Mouse (Mus musculus) forebrain, embryonic 11.5 days (tissue): ENCODE measurements around the gene Msl1. TPM values are rescaled to one million over a fixed set of nuclear protein-coding genes. Genes with fewer than 3 reads are reported as not detected.

Experiments used
- ATAC-seq: fragments of 200-750 bp; cut with Nextera tagmentation; replicated peaks from 2 replicates; pipeline ENCODE4 v1.8.0; 2017; ENCODE audit warnings: moderate TSS enrichment; ENCODE audit not compliant: low FRiP score
- DNase-seq: peaks from one replicate; pipeline ENCODE4 v3.0.0-alpha.2; 2017; ENCODE audit warnings: low spot score
- H3K27ac ChIP-seq: fragments of 300-500 bp; sonication (generic); 2 replicates; pipeline ENCODE4 v1.5.1; 2014; ENCODE audit warnings: low read depth, low read length
- H3K27me3 ChIP-seq: fragments of 300-500 bp; sonication (generic); 2 replicates; pipeline ENCODE4 v1.6.1; 2014; ENCODE audit warnings: mild to moderate bottlenecking, low read length, mixed read lengths; ENCODE audit not compliant: control insufficient read depth, insufficient read depth
- H3K36me3 ChIP-seq: fragments of 300-500 bp; sonication (generic); 2 replicates; pipeline ENCODE4 v1.6.1; 2014; ENCODE audit warnings: mild to moderate bottlenecking, low read length, moderate library complexity, mixed read lengths; ENCODE audit not compliant: control insufficient read depth, insufficient read depth
- H3K4me1 ChIP-seq: fragments of 300-500 bp; sonication (generic); replicated peaks from 2 replicates; pipeline ENCODE4 v1.6.1; 2014; ENCODE audit warnings: low read length, mixed read lengths; ENCODE audit not compliant: control insufficient read depth, insufficient read depth
- H3K4me2 ChIP-seq: fragments of 300-500 bp; sonication (generic); 2 replicates; pipeline ENCODE4 v1.6.1; 2014; ENCODE audit warnings: low read depth, mild to moderate bottlenecking, low read length, moderate library complexity, mixed read lengths; ENCODE audit not compliant: severe bottlenecking
- H3K4me3 ChIP-seq: fragments of 300-500 bp; sonication (generic); 2 replicates; pipeline ENCODE4 v1.5.1; 2014; ENCODE audit warnings: low read depth, low read length
- H3K9ac ChIP-seq: fragments of 300-500 bp; sonication (generic); 2 replicates; pipeline ENCODE4 v1.6.1; 2014; ENCODE audit warnings: low read length
- H3K9me3 ChIP-seq: fragments of 300-500 bp; sonication (generic); 2 replicates; pipeline ENCODE4 v1.6.1; 2016; ENCODE audit warnings: low read length, mixed read lengths; ENCODE audit not compliant: control insufficient read depth
- WGBS: fragments of 180-500 bp; shearing (Covaris S2); extraction: QIAGEN DNeasy Blood & Tissue Kit; methylation state at CpG from one replicate; pipeline ENCODE4 v1.1.7; 2014; 5-methylcytosine and 5-hydroxymethylcytosine counted together
- polyA plus RNA-seq: library from polyadenylated mRNA; unstranded; fragments of >200 nt; fragmentation: Nextera tagmentation; extraction: Ambion mirVana; gene quantifications from 2 replicates; pipeline ENCODE4 v1.2.1, GENCODE M21; 2014

The Msl1 gene
- polyA plus RNA-seq, 1 experiment from 2014 or later: 24.0 TPM

DNA sequence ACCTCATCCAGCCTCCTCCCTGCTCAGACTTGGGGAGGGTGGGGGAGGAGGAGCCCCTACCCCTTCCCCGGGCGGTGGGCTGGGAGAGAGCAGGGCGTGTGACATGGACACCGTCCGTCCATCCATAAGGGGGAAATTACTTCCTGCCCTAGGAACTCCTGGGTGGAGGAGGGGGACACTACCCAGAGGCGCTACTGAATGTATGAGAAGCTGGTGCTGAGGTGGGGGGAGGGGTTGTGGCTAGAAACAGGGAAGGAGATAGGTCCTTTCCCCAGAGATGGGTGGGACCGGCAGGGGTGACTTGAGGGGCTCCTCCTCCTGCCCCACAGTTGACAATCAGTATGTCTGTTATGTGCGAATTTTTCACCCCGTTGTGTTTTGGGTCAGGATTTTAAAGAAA is 28.0 kb upstream of the Msl1 start:
- 0 out of 2 replicates have a peak overlapping the region, but pooled peaks have one; percentile 18 for H3K4me2 ChIP-seq
- no peaks in the 10 kb centered on the region for H3K36me3 ChIP-seq
- H3K9ac ChIP-seq: peak overlapping the region; percentile 32
- H3K27ac ChIP-seq: peak overlapping the region; percentile 25
- no peak overlapping the region for H3K4me3 ChIP-seq
- no peaks in the 10 kb centered on the region for H3K9me3 ChIP-seq
- DNase-seq (peak; percentile 65), ATAC-seq (peak; percentile 54; the same call in 1 of the 2 replicates)
- H3K4me1 ChIP-seq: peaks cover 26% of the 10 kb centered on the region
- H3K27me3 ChIP-seq: no peaks in the 10 kb centered on the region
- WGBS: 31% methylated on average over 9 of the region's 9 CpGs

DNA sequence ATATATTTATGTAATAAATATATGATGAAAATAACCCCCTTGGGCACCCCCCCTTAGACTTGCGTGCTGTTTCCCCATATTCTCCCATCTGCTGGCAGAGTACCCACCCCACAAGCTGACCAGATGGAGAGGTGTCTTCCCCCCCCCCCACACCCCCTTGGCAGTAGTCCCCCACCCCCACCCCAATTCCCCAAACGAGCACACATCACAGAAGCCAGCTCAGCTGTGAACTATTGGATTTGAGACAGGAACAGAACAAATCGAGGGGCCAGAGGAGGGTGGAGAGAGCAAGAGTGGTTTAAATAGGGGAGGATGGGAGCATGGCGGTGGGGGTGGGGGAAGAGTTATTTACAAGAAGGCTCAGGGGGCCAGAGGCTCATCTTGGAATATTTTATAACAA is 27.6 kb upstream of the Msl1 start:
- 20% methylated on average over 4 of the region's 4 CpGs for WGBS
- Histone ChIP-seq H3K36me3 (no peaks in the 10 kb centered on the region), H3K9ac (peak overlapping the region; percentile 30), H3K27me3 (no peaks in the 10 kb centered on the region), H3K27ac (no peak overlapping the region; the same call in 1 of the 2 replicates), H3K4me3 (peak overlapping the region; percentile 8; the same call in 1 of the 2 replicates), H3K4me2 (peak overlapping the region; percentile 47), H3K9me3 (no peaks in the 10 kb centered on the region), H3K4me1 (peaks cover 26% of the 10 kb centered on the region)
- ATAC-seq (peak; percentile 28; the same call in 1 of the 2 replicates), DNase-seq (peak; percentile 51)

DNA sequence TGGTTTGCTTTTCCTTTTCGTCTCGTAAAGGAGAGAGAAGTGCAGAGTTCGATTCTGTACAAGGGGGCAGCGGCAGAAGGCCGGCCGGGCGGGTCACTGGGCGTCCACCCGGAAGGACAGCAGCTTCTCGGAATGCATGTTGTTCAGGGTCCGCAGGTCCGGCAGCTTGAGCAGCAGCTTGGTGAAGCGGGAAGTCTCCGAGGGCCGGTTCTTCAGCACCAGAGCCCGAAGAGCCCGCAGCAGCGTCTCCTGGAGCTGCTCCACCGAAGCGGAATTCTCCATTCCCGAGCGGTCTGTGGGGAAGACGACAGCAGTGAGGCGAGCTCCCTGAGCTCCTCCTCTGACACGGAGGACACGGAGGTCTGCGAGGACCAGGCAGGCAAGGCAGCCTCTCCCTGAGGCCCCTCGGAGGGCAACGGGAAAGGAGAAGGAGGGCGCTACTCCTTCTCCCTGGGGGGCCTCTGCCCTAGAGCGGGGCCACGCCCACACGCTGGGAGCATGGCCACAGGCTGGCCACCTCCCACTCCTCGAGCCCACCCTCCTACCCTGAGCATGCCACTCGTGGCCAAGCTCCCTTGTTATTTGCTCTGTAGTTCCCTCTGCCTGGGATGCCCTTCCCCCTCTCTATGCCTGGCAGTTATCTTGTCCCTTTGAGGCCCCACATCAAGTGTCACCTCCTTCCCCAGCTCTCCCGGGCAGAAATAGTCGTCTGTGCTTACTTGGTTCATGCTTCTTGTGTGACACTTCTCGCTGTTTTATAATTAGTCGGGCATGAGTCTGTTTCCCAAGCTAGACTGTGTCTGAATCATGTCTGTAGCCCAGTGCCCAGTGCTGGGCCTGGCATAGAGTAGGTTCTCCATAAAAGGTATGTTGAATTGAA is 26.9 kb upstream of the Msl1 start:
- DNase-seq: peak; percentile 54
- Histone ChIP-seq H3K9ac (peak overlapping the region; percentile 30), H3K36me3 (no peaks in the 10 kb centered on the region), H3K9me3 (no peaks in the 10 kb centered on the region), H3K4me1 (peaks cover 26% of the 10 kb centered on the region), H3K4me2 (peak overlapping the region; percentile 47), H3K27me3 (no peaks in the 10 kb centered on the region), H3K4me3 (peak overlapping the region; percentile 8; the same call in 1 of the 2 replicates), H3K27ac (no peak overlapping the region; the same call in 1 of the 2 replicates)
- ATAC-seq: no peak
- 30% methylated on average over 39 of the region's 39 CpGs for WGBS

DNA sequence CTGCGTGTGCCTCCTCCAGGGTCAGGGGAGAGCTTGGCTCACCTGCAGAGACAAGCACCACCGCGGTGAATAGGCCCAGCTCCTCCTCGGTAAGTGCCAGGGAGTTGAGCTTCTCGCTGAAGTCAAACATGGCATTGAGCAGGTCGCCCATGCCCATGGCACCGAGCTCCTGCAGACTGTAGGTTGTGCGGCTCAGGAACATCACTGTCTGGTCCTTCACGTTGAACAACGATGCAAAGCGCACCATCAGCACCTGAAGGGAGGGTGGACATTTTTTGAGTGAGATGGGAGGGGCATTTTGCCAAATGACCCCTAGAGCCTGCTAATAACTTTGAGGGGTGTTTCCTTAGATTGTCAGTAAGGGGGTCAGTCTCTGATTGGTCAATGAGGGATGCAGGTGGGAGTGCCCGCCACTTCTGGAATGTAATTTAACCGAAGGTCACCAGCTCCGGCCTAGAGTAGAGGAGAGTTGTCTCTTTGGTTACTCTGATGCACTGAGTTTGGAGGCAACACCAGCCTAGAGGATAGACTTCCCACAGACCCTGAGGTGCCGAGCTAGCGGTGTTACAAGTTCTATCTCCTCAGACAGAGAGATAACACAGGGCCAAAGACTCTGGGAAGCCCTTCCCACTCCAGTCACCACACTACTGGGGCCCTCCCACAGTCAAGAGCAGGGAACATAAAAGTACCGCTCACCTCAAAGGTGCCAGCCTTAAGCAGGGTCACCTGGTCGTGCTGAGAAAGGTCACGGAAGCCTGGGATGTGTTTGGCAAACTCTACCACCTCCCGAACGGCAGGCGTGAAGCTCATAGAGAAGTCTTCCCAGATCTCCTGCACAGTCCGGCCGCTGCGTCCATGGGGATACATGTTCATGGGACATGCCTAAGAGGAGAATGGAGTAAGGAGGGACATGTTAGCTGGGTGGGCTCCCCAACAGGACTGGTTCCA is 26.0 kb upstream of the Msl1 start:
- no peak overlapping the region for H3K27ac ChIP-seq
- H3K27me3 ChIP-seq: no peaks in the 10 kb centered on the region
- ATAC-seq (no peak), DNase-seq (peak; percentile 50)
- 91% methylated on average over 25 of the region's 25 CpGs for WGBS
- no peak overlapping the region for H3K4me2 ChIP-seq
- no peak overlapping the region for H3K9ac ChIP-seq
- no peak overlapping the region for H3K4me3 ChIP-seq
- H3K9me3 ChIP-seq: no peaks in the 10 kb centered on the region
- H3K4me1 ChIP-seq: peaks cover 31% of the 10 kb centered on the region
- no peaks in the 10 kb centered on the region for H3K36me3 ChIP-seq

DNA sequence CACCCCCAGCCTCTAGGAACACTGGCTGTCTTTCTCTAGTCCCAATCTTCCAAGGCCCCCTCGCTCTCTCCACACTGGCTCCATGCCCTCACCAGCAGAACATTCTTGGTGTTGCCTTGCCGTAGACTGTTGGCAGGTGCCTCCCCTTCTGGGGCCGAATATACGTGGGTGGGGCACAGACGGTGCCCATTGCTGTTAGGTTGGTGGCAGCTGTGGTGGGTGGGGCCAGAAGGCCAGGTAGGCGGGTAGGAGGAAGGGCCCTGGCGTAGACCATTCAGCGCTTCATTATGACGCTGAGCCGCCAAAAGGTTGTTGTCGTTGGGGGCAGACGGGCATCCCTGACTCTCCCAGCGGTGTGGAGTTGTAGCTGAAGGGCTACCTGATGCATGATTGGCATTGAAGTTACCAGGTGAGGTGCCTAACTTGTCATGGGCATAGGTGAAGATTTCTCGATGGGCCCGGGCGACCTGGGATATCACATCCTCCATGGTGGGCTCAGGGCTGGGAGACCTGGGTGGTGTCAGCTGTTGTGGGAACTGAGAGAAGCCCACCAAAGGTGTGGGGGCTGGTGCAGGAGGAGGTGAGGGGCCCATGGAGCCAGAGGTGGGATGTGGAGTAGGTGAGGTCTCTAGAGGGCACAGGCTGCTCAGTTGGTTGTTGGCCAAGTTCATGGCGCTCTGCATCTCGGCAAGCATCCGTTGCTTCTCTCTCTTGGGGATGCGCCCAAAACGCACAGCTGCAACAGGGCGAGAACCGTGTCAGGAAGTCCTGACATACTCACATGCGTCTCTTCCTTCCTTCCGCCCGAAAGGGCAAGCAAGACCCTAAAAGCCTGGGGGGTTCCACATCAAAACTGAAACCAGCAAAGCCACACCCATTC is 25.0 kb upstream of the Msl1 start:
- no peak overlapping the region for H3K4me2 ChIP-seq
- DNase-seq (peak; percentile 45), ATAC-seq (no peak)
- no peak overlapping the region for H3K4me3 ChIP-seq
- WGBS: 96% methylated on average over 26 of the region's 26 CpGs
- H3K4me1 ChIP-seq: peaks cover 39% of the 10 kb centered on the region
- H3K9me3 ChIP-seq: no peaks in the 10 kb centered on the region
- H3K9ac ChIP-seq: no peak overlapping the region
- H3K27ac ChIP-seq: no peak overlapping the region
- no peaks in the 10 kb centered on the region for H3K27me3 ChIP-seq
- no peaks in the 10 kb centered on the region for H3K36me3 ChIP-seq

DNA sequence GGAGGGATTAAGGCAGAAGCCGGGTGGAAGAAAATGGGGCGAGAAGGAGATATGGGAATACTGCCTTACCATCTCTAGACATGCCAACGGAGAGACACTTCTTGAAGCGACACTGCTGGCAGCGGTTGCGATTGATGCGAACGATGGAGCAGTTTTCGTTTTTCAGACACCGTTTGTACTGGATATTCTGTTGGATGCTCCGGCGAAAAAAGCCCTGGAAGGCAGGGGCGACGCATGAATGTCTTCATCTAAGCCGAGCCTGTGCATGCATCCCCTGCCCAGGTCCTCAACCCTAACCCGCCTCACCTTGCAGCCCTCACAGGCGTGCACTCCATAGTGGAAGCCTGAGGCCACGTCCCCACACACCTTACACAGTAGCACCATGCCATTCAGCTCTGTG is 24.2 kb upstream of the Msl1 start:
- Histone ChIP-seq H3K4me2 (no peak overlapping the region), H3K9me3 (no peaks in the 10 kb centered on the region), H3K4me1 (peaks cover 42% of the 10 kb centered on the region), H3K27ac (no peak overlapping the region), H3K4me3 (no peak overlapping the region), H3K36me3 (no peaks in the 10 kb centered on the region), H3K9ac (no peak overlapping the region), H3K27me3 (no peaks in the 10 kb centered on the region)
- ATAC-seq (no peak), DNase-seq (no peak)
- WGBS: 91% methylated on average over 18 of the region's 18 CpGs

DNA sequence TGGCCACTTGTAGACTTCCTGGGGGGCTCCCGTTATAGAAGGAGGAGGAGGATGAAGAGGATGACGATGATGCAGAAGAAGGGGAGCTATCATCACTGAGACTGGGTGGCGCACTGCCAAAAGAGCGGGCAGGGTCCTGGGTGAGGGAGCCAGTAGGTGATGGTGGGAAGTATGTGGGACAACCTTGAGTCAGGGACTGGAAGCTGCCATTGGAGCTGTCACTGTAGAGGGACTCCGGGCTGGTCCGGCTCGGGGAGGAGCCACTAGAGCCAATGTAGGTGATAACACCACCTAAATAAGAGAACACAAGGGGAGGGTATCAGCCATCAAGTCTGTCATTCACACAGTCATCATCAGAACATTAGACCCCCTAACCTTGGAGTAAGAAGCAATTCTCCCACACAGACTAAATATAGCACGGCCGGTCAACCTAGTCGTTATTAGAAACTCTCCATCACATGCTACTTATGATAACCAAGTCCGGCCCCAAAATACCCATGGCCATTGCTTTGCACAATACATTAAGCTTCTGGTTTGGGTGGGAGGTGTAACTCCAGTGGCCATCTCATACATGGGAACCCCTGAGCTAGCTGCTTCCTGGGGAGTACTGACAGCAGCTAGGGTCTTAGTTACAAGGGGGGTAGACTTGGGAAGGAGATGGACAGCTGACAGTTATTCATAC is 23.3 kb upstream of the Msl1 start:
- no peak overlapping the region for H3K27ac ChIP-seq
- ATAC-seq (no peak), DNase-seq (peak; percentile 39)
- H3K27me3 ChIP-seq: no peaks in the 10 kb centered on the region
- H3K36me3 ChIP-seq: no peaks in the 10 kb centered on the region
- WGBS: 97% methylated on average over 11 of the region's 11 CpGs
- H3K4me3 ChIP-seq: no peak overlapping the region
- H3K9ac ChIP-seq: no peak overlapping the region
- H3K9me3 ChIP-seq: no peaks in the 10 kb centered on the region
- peaks cover 41% of the 10 kb centered on the region for H3K4me1 ChIP-seq
- H3K4me2 ChIP-seq: no peak overlapping the region
